Mouse (Mus musculus): ENCODE results near the gene Pbx1.

DNA sequence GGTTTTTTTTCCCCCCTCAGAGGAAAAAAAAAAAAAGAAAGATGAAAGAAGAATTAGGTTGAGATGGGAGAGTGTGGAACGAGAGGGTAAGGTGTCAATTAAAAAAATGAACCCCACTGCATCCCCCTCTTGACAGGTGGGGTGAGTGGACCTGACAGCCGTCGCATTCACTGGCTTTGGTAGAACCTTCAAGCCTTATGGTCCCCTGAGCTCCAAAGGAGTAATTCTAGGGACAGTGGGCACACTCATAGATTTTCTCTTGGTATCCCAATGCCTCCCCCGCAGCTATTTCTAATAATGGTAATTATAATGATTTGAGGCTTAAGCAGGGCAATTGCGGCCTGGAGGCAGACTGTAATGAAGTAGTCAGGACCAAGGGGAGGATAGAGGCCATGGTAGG, 167.0 kb downstream of the Pbx1 start:
- TF ChIP-seq CTCF (IDR thresholded peaks at IDR 0.05; ENCODE audit: extremely low read depth, insufficient read length, insufficient replicate concordance, low read depth, low read length), result no peak
- TF ChIP-seq POLR2A (IDR thresholded peaks at IDR 0.05; ENCODE audit: low read depth, low read length), result no peak

All from small intestine, adult 2 months (tissue).